8 mouse cellular contexts compared by ENCODE assay signal in genomic region chr5:143818461-143818860, GRCm38 (mm10). TPM values are rescaled to one million over a fixed set of nuclear protein-coding genes. Genes with fewer than 3 reads are reported as not detected.
DNase-seq lines count a peak whose midpoint lies in the region; ATAC-seq lines count a peak whose summit lies in the region.

No protein-coding gene starts in this region.

- H3K4me1 ChIP-seq in kidney, embryonic 15.5 days: peaks cover 13% of the 10 kb centered on the region
- H3K4me1 ChIP-seq in hindbrain, embryonic 13.5 days (replicated peaks): peaks cover 17% of the 10 kb centered on the region
- peaks cover 11% of the 10 kb centered on the region for H3K4me1 ChIP-seq in midbrain, embryonic 14.5 days (ENCODE audit: control insufficient read depth, insufficient read depth, low read length)

- H3K9me3 ChIP-seq in kidney, embryonic 15.5 days (replicated peaks): no peaks in the 10 kb centered on the region
- H3K9me3 ChIP-seq in hindbrain, embryonic 13.5 days: no peaks in the 10 kb centered on the region
- no peaks in the 10 kb centered on the region for H3K9me3 ChIP-seq in midbrain, embryonic 14.5 days (ENCODE audit: control insufficient read depth, low read length)

- DNase-seq in kidney, adult 8-10 months: no peak
- peak; percentile 5 for DNase-seq in c-Kit-positive CD71-negative TER-119-negative erythroid progenitor cells, embryonic 14.5 days (ENCODE audit: low read depth)
- no peak for DNase-seq in midbrain, embryonic 14.5 days
- DNase-seq in Muller cell, postnatal 12 days (ENCODE audit: inconsistent ontology term): no peak
- DNase-seq in frontal cortex, postnatal 25 days (ENCODE audit: low spot score in 2 of 2): no peak
- no peak for DNase-seq in layer of hippocampus, adult 9-10 months (ENCODE audit: low spot score)

- peak overlapping the region; percentile 69 for H3K9ac ChIP-seq in kidney, embryonic 15.5 days
- peak overlapping the region; percentile 87 for H3K9ac ChIP-seq in hindbrain, embryonic 13.5 days
- peak overlapping the region; percentile 73 for H3K9ac ChIP-seq in midbrain, embryonic 14.5 days (replicated peaks; ENCODE audit: low read length)

- no peaks in the 10 kb centered on the region for H3K27me3 ChIP-seq in kidney, embryonic 15.5 days
- no peaks in the 10 kb centered on the region for H3K27me3 ChIP-seq in hindbrain, embryonic 13.5 days
- H3K27me3 ChIP-seq in midbrain, embryonic 14.5 days (ENCODE audit: control insufficient read depth, insufficient read depth, low read length): no peaks in the 10 kb centered on the region

- no peaks in the 10 kb centered on the region for H3K36me3 ChIP-seq in kidney, embryonic 15.5 days
- H3K36me3 ChIP-seq in hindbrain, embryonic 13.5 days: no peaks in the 10 kb centered on the region
- H3K36me3 ChIP-seq in midbrain, embryonic 14.5 days (ENCODE audit: control insufficient read depth, insufficient read depth, low read length): no peaks in the 10 kb centered on the region

- peak overlapping the region; percentile 77 for H3K4me3 ChIP-seq in kidney, embryonic 15.5 days (replicated peaks)
- peak overlapping the region; percentile 82 for H3K4me3 ChIP-seq in hindbrain, embryonic 13.5 days
- H3K4me3 ChIP-seq in midbrain, embryonic 14.5 days (replicated peaks; ENCODE audit: low read depth, low read length): peak overlapping the region; percentile 79

- no peak overlapping the region for H3K27ac ChIP-seq in kidney, embryonic 15.5 days
- no peak overlapping the region for H3K27ac ChIP-seq in hindbrain, embryonic 13.5 days
- no peak overlapping the region for H3K27ac ChIP-seq in midbrain, embryonic 14.5 days (replicated peaks; ENCODE audit: low read depth, low read length)

- WGBS in kidney, embryonic 15.5 days: 10% methylated on average over 10 of the region's 10 CpGs
- WGBS in hindbrain, embryonic 13.5 days: 17% methylated on average over 10 of the region's 10 CpGs
- WGBS in midbrain, embryonic 14.5 days: 20% methylated on average over 10 of the region's 10 CpGs

- H3K4me2 ChIP-seq in kidney, embryonic 15.5 days: peak overlapping the region; percentile 85
- H3K4me2 ChIP-seq in hindbrain, embryonic 13.5 days: peak overlapping the region; percentile 77
- peak overlapping the region; percentile 80 for H3K4me2 ChIP-seq in midbrain, embryonic 14.5 days (ENCODE audit: low read length)

- no peak for ATAC-seq in kidney, embryonic 15.5 days (replicated peaks; ENCODE audit: low FRiP score)
- no peak for ATAC-seq in hindbrain, embryonic 13.5 days (ENCODE audit: low FRiP score)
- no peak for ATAC-seq in midbrain, embryonic 14.5 days (ENCODE audit: low FRiP score, low TSS enrichment)

RNA-seq across cellular contexts. Expression of gene Eif2ak1, which starts 0.9 kb away (rescaled TPM):
- polyA plus RNA-seq in kidney, embryonic 15.5 days (2015; fragmentation: Nextera tagmentation; extraction: Ambion mirVana): 41.1 and 43.3 TPM in 2 replicates
- polyA plus RNA-seq in hindbrain, embryonic 13.5 days (2015; fragmentation: Nextera tagmentation; extraction: Ambion mirVana): 45.5 and 50.3 TPM in 2 replicates
- polyA plus RNA-seq in midbrain, embryonic 14.5 days (2014; fragmentation: Nextera tagmentation; extraction: Ambion mirVana): 37.0 and 48.9 TPM in 2 replicates
